Mouse (Mus musculus): ENCODE measurements around the gene Myl6b.
A peak's percentile ranks its signal among the peaks of the same experiment; 100 is the strongest.

The Myl6b gene

DNA sequence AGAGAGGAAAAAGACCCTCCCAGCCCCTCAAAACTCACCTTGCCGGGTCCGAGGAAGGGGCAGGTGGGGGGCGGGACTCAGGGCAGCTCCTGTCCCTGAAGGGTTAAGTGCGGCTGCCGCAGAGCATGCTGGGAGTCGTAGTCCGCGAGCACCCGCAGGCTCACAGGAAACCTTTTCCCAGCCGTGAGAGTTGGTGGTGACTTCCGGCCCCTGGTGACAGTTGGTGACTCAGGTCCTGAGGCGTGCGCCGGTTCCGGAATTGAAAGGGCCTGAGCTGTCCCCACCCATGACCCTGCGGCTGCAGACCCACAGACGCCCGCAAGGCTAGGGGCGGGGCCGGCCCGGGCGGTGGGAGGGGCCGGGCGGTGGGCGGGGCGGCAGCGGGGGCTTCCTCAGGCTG is at the start of gene Myl6b:
TSS of gene Myl6b (minus strand) at position 96 of the 400 bp plus-strand sequence.
- peak; percentile 100 for DNase-seq

DNA sequence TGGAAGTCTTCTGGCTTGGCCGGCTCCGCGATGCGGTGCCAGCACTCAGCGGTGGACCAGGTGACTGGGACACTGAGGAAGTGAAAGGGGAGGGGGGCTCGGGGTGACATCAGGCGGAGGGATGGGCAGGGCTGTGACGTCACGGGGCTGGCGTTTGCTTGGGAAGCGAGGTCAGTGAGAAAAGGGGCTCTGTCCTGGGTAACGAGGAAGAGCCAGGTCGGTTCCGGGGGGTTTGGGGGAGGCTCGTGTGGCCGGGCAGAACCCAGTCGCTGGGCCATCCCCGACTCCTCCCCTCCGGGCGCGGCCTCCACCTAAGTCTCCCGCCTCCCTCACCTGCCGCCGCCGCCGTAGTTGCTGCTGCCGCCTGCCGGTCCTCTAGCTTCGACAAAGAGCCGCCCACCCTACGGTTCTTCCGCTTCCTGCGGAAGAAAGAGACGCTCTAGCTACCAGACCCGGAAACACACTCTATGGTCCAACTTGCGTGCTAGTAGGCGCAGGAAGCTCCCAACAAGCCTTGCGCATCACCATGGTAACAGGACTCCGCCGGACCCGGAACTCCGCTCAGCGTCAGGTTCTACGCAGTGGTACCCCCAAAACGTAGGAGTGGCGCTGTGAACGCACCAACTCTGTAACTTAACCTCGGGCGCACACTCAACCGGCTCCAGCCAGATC is 49.0 kb upstream of the Myl6b start, which contains the start of gene Zc3h10:
TSS of gene Zc3h10 (minus strand) at position 414 of the 672 bp plus-strand sequence.
- peak; percentile 100 for DNase-seq

DNA sequence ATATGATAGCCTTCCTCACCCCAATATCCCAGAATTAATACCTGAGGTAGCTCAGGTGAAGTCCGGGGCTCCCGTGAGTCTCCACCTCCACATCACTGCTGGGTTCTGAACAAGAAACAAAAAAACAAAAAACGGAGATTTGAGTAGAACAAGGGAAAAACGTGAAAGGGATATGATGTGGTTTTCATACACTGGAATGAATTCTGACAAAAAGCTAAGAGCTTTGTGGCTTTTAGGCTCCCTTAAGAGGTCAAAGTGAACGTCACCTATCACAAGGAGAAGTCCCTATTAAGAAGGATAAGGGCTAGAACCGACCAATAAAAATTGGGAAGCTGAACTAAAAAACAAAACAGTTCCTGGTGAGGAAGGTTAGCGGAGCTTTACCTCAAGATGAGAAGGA is 48.3 kb upstream of the Myl6b start:
- no peak for DNase-seq

DNA sequence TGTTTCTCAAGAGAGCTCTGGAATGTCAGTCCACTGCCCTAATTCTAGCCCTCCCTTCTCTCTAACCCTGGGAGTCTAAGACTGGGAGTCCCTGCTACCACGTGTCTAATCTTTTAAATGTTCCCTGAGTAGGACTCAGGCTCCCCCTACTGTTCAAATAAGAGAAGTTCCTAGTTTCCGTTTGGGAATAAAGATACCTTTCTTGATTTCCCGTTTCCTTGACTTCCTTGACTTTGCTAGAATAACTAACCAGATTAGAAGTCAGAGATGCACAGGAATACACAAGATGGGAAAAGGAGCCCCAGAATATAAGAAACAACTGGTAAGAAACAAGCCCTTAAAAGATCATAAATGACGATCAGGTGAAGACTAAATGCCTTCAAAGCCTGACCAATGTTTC is 47.9 kb upstream of the Myl6b start:
- no peak for DNase-seq

DNA sequence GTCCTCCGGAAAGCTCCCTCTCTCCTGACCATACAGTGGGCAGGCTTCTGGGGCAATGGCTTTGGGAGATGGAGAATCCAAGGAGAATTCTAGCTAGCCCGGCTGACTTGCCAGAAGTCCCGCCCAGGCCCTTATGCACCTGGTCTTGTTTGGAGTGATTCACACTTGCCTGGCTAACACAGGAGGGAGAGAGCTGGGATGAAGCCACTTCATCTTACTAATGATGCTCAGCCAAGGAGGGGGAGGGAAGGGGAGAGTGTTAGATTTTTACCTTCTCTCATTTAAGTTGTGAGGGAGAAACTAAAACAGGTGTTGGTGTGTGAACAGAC is 47.0 kb upstream of the Myl6b start:
- no peak for DNase-seq

- DNase-seq, result peak; percentile 94
These were observed 46.4 kb upstream of the Myl6b start for GRCm38 (mm10) chr10:128544674-128545569.

- peak; percentile 92 for DNase-seq
These were observed 45.7 kb upstream of the Myl6b start for GRCm38 (mm10) chr10:128544151-128544657.

DNA sequence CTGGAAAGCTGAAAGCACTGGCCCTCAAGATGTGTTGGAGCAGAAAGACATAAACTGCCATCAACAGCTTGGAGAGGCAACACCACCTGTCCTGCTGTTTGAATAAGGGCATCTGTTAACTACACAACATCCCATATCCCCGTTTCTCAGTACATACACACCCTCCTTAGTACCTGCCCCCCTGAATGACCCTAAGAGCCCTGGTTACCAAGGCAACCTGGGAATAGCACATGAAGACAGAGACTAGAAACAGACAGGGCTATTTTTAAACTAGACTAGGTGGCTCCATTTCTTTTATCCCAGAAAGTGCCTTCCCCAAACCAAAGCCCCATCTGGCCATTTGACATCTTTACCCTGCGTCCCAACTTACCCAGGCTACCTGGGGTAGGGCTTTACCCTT is 44.6 kb upstream of the Myl6b start:
- peak; percentile 88 for DNase-seq

DNA sequence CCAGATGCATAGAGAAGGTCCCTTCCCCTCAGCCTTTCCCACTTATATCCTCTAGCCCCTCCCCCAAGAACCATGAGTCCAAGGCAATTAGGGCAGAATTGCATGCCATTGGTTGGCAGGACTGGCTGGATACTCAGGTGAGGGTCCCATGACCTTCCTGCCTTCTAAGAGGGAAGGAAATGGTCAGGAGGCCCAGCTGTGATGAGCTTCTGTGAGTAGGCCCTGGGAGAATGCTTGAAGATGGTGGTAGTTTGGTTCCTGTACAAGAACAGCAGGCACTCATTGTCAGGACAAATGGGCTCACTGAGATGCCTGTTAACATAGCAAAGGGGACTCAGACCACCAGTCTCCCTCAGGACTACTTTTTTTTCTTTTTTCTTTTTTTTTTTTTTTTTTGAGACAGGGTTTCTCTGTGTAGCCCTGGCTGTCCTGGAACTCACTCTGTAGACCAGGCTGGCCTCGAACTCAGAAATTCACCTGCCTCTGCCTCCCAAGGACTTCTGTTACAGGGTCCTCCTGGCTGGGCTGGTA is 39.9 kb upstream of the Myl6b start:
- DNase-seq, result no peak

DNA sequence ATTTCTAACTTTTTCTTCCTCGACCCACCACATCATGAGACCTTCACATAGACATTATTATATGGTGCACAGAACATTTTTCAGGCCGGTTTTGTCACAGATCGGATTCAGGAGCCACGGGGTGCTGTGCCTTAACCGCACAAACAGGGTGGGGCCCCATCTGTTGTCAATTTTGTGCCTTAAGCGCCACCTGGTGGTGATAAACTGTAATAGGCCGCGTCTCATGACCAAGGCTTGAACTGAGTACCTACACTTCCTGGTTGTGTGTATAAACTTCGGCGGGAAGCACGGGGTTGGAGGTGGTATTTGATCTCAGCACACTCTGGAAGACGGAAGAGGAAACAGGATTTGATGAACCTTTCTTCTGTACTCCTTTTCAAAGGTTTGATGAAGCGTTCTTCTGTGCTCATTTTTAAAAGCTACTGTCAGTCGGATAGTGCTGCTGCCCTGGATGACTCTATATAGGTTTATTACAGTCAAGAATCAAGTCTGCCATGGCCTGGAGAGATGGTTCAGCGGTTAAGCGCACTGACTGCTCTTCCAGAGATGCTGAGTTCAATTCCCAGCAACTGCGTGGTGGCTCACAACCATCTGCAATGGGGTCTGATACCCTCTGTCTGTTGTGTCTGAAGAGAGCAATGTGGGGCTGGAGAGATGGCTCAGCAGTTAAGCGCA is 37.9 kb upstream of the Myl6b start:
- DNase-seq, result peak; percentile 99

GRCm38 (mm10) chr10:128535624-128536265 is 37.3 kb upstream of the Myl6b start:
- peak; percentile 86 for DNase-seq

- no peak for DNase-seq
These were observed 36.7 kb upstream of the Myl6b start for GRCm38 (mm10) chr10:128535206-128535605.

GRCm38 (mm10) chr10:128526366-128527356 is 28.2 kb upstream of the Myl6b start:
- DNase-seq, result peak; percentile 94

- peak; percentile 100 for DNase-seq
These were observed 27.3 kb upstream of the Myl6b start, which contains the start of gene Esyt1 for GRCm38 (mm10) chr10:128525671-128526308. Gene Esyt1 (minus strand): TSS chr10:128525871.

- peak; percentile 97 for DNase-seq
These were observed 26.5 kb upstream of the Myl6b start for GRCm38 (mm10) chr10:128524732-128525662.

- peak; percentile 95 for DNase-seq
These were observed 25.7 kb upstream of the Myl6b start for GRCm38 (mm10) chr10:128524111-128524731.

- peak; percentile 90 for DNase-seq
These were observed 23.9 kb upstream of the Myl6b start for GRCm38 (mm10) chr10:128522351-128522750.

- peak; percentile 92 for DNase-seq
These were observed 22.1 kb upstream of the Myl6b start for GRCm38 (mm10) chr10:128520591-128520990.

GRCm38 (mm10) chr10:128518833-128519232 is 20.3 kb upstream of the Myl6b start:
- DNase-seq, result peak; percentile 93
